Mouse (Mus musculus) layer of hippocampus, postnatal 10 days (tissue): ENCODE data around the gene Gstm6. TPM values are rescaled to one million over a fixed set of nuclear protein-coding genes. Genes with fewer than 3 reads are reported as not detected.
"Not testable (repeated sequence)": the region's sequence is repeated elsewhere in the genome, so short reads cannot be mapped to it uniquely, and the experiment has no call there.

Experiments
- DNase-seq, 2 experiments: peaks; one replicate each; pipeline ENCODE4 v3.0.0; 2021; ENCODE audit warnings: low spot score in 2 of 2
- total RNA-seq, 2 experiments: library from RNA; stranded (reverse); gene quantifications; 2 replicates each; pipeline ENCODE4 v1.2.3; 2021

Gstm6 gene
- total RNA-seq, 2 experiments from 2014 or later, result 8.8 to 12.0 TPM

DNA sequence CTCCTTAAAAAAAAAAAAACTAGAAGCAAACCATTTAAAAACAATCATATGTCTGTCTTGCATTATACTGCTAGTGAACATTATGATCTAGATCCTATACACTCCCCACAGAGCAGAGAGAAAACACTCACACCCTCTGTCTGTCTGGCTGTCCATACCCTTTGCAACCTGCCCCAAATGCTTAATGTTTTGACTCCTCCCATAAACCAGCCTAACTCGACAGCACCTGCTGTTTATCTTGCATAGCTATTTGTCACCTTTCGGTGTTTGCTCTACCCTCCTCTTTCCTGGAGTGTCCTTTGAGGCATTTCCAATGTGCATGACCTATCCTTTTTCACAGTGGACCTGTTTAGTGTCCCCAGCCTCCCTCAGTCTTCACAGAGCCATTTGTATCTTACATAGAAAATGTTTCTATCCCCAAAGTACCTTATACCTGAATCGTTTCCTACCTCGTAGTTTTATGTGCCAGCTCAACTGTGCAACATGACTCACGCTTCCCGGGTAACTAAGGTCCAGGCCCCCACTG lies 48.3 kb downstream of the Gstm6 start:
- no peak for DNase-seq

DNA sequence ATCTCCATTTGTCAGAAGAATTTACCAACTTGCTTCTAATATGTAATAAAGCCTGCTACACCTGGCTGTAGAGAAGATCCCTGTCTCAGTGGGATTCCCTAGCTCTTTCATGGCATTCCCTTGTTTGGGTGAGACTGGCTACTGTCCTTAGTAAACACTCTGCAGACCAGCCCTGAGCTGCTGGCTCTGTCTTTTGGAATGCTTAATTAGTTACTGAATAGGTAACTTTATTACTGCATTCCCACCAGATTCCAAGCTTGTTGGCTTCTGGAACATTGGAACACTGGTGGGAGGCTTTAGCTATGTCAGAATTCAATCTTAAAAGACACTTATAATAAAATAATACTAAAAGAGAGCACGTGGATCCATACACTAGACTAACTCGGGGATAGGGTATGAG lies 54.3 kb downstream of the Gstm6 start:
- not testable (repeated sequence) for DNase-seq

Other genes starting within 250 kb of the Gstm6 start
- gene Ahcyl1, start 247.2 kb downstream of the Gstm6 start, total RNA-seq, result 100 to 1,000 TPM; 268 to 272 TPM
- gene Csf1, start 183.3 kb downstream of the Gstm6 start, total RNA-seq, result 10 to 100 TPM; 12.8 to 12.9 TPM
- gene Eps8l3, start 66.5 kb downstream of the Gstm6 start, total RNA-seq, result not detected
- gene Gstm5, start 47.9 kb downstream of the Gstm6 start, total RNA-seq, result 100 to 1,000 TPM; 156 to 161 TPM
- 10 to 100 TPM; 60.7 to 70.1 TPM for gene Gstm7, start 11.9 kb downstream of the Gstm6 start, total RNA-seq
- not detected for gene Gstm3, start 25.5 kb upstream of the Gstm6 start, total RNA-seq
- gene Gstm2, start 42.7 kb upstream of the Gstm6 start, total RNA-seq, result 1 to 10 TPM; 2.3 to 4.0 TPM
- 100 to 1,000 TPM in 1 of 2 experiments, 10 to 100 TPM in 1; 94.4 to 102 TPM for gene Gstm1, start 74.2 kb upstream of the Gstm6 start, total RNA-seq
- 10 to 100 TPM; 13.4 TPM for gene Gstm4, start 101.1 kb upstream of the Gstm6 start, total RNA-seq
- gene Ampd2, start 142.9 kb upstream of the Gstm6 start, total RNA-seq, result 10 to 100 TPM; 48.4 to 58.8 TPM
- gene Gnat2, start 149.0 kb upstream of the Gstm6 start, total RNA-seq, result not detected
- 10 to 100 TPM; 54.7 to 59.4 TPM for gene Gnai3, start 202.4 kb upstream of the Gstm6 start, total RNA-seq
- gene Gpr61, start 211.1 kb upstream of the Gstm6 start, total RNA-seq, result 10 to 100 TPM; 14.5 to 15.0 TPM
- 10 to 100 TPM; 36.9 to 37.2 TPM for gene Amigo1, start 242.6 kb upstream of the Gstm6 start, total RNA-seq